Mouse (Mus musculus) brain, embryonic 14.5 days (tissue): ENCODE measurements around the gene Rps11.

Experiments used
- CTCF ChIP-seq: fragments of 200-500 bp; IDR thresholded peaks from 2 replicates; pipeline ENCODE4 v1.5.1; 2012; ENCODE audit warnings: inconsistent platforms, mild to moderate bottlenecking, moderate library complexity, borderline replicate concordance; ENCODE audit not compliant: insufficient read depth, insufficient read length; ENCODE audit errors: extremely low read depth
- POLR2A ChIP-seq: fragments of 200-500 bp; IDR thresholded peaks from 2 replicates; pipeline ENCODE4 v1.6.1; 2012; ENCODE audit warnings: mild to moderate bottlenecking, inconsistent platforms, borderline replicate concordance; ENCODE audit not compliant: poor library complexity, insufficient read depth, insufficient read length, severe bottlenecking; ENCODE audit errors: extremely low read depth

DNA sequence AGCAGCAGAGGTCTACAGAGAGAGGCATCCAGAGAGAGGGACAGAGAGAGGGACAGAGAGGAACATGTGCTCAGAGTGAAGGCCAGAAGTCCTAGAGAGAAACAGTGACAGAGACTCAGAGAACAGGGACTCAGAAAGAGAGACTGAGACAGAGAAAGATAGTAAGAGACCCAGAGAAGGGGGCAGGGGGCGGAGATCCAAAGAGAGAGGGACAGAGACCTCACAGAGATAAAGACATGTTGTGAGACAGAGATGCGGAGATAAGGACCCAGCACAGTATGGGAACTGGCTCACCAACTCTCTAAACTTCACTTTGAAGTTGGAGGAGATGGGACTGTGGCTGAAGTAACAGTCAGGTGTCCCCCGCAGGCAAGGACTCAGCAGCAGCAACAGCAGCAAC lies 11.1 kb upstream of the Rps11 start:
- TF ChIP-seq POLR2A = no peak
- TF ChIP-seq CTCF = no peak
